Mouse (Mus musculus) liver, embryonic 16.5 days (tissue): Measurements from ENCODE around the gene Aldh1a2. TPM values are rescaled to one million over a fixed set of nuclear protein-coding genes. Genes with fewer than 3 reads are reported as not detected.

Source experiments
- ATAC-seq: fragments of 200-750 bp; cut with Nextera tagmentation; 2 replicates; pipeline ENCODE4 v1.8.0; 2017; ENCODE audit warnings: low read depth, mild to moderate bottlenecking, moderate number of reproducible peaks, moderate library complexity
- H3K27ac ChIP-seq: fragments of 300-500 bp; sonication (generic); 2 replicates; pipeline ENCODE4 v1.5.1; 2014; ENCODE audit warnings: mild to moderate bottlenecking, low read length
- H3K27me3 ChIP-seq: fragments of 300-500 bp; sonication (generic); 2 replicates; pipeline ENCODE4 v1.6.1; 2014; ENCODE audit warnings: low read depth, low read length, mixed read lengths; ENCODE audit not compliant: control insufficient read depth, insufficient read depth
- H3K36me3 ChIP-seq: fragments of 300-500 bp; sonication (generic); 2 replicates; pipeline ENCODE4 v1.6.1; 2014; ENCODE audit warnings: mild to moderate bottlenecking; ENCODE audit not compliant: control insufficient read depth, insufficient read depth
- H3K4me1 ChIP-seq: fragments of 300-500 bp; sonication (generic); 2 replicates; pipeline ENCODE4 v1.6.1; 2014; ENCODE audit warnings: low read depth, low read length, mixed read lengths; ENCODE audit not compliant: control insufficient read depth
- H3K4me2 ChIP-seq: fragments of 300-500 bp; sonication (generic); 2 replicates; pipeline ENCODE4 v1.6.1; 2014; ENCODE audit warnings: low read depth, low read length, mixed read lengths
- H3K4me3 ChIP-seq: fragments of 300-500 bp; sonication (generic); 2 replicates; pipeline ENCODE4 v1.5.1; 2014; ENCODE audit warnings: low read depth, mild to moderate bottlenecking, low read length
- H3K9ac ChIP-seq: fragments of 300-500 bp; sonication (generic); 2 replicates; pipeline ENCODE4 v1.6.1; 2014; ENCODE audit warnings: low read depth, low read length
- H3K9me3 ChIP-seq: fragments of 300-500 bp; sonication (generic); replicated peaks from 2 replicates; pipeline ENCODE4 v1.6.1; 2016; ENCODE audit warnings: low read length; ENCODE audit not compliant: control insufficient read depth
- WGBS: fragments of 180-500 bp; shearing (Covaris S2); extraction: QIAGEN DNeasy Blood & Tissue Kit; methylation state at CpG from one replicate; pipeline ENCODE4 v1.1.7; 2014; ENCODE audit not compliant: insufficient replicate concordance; 5-methylcytosine and 5-hydroxymethylcytosine counted together
- polyA plus RNA-seq: library from polyadenylated mRNA; unstranded; fragments of >200 nt; fragmentation: Nextera tagmentation; extraction: Ambion mirVana; gene quantifications from 2 replicates; pipeline ENCODE4 v1.2.1, GENCODE M21; 2015

Gene Aldh1a2
- polyA plus RNA-seq, 1 experiment from 2014 or later, result 1.6 TPM

GRCm38 (mm10) chr9:71179276-71179896 lies 36.2 kb upstream of the Aldh1a2 start:
- ATAC-seq, result peak; percentile 78
- Histone ChIP-seq H3K36me3 (no peaks in the 10 kb centered on the region), H3K4me3 (no peak overlapping the region), H3K27me3 (no peaks in the 10 kb centered on the region), H3K9me3 (no peaks in the 10 kb centered on the region), H3K4me2 (peak overlapping the region; percentile 18), H3K27ac (peak overlapping the region; percentile 16), H3K9ac (no peak overlapping the region), H3K4me1 (peaks cover 32% of the 10 kb centered on the region)
- WGBS, result 17% methylated on average over 6 of the region's 6 CpGs

- Histone ChIP-seq H3K9me3 (no peaks in the 10 kb centered on the region), H3K4me2 (peak overlapping the region; percentile 18; the same call in 1 of the 2 replicates), H3K27me3 (no peaks in the 10 kb centered on the region), H3K9ac (no peak overlapping the region), H3K27ac (peak overlapping the region; percentile 22; the same call in 1 of the 2 replicates), H3K36me3 (no peaks in the 10 kb centered on the region), H3K4me1 (peaks cover 28% of the 10 kb centered on the region), H3K4me3 (no peak overlapping the region)
- ATAC-seq, result no peak
- 54% methylated on average over 8 of the region's 8 CpGs for WGBS
Measured at GRCm38 (mm10) chr9:71179964-71180700, 35.5 kb upstream of the Aldh1a2 start.

GRCm38 (mm10) chr9:71185285-71185684 lies 30.3 kb upstream of the Aldh1a2 start:
- Histone ChIP-seq H3K27me3 (no peaks in the 10 kb centered on the region), H3K4me2 (no peak overlapping the region), H3K4me3 (no peak overlapping the region), H3K9ac (no peak overlapping the region), H3K27ac (no peak overlapping the region), H3K36me3 (no peaks in the 10 kb centered on the region), H3K4me1 (peaks cover 25% of the 10 kb centered on the region), H3K9me3 (no peaks in the 10 kb centered on the region)
- no peak for ATAC-seq

- H3K9me3 ChIP-seq, result no peaks in the 10 kb centered on the region
- WGBS, result 63% methylated on average over 2 of the region's 2 CpGs
- no peaks in the 10 kb centered on the region for H3K36me3 ChIP-seq
- no peaks in the 10 kb centered on the region for H3K27me3 ChIP-seq
- H3K27ac ChIP-seq, result 0 out of 2 replicates have a peak overlapping the region, but pooled peaks have one; percentile 23
- peak; percentile 59 for ATAC-seq
- no peak overlapping the region for H3K4me3 ChIP-seq
- peak overlapping the region; percentile 7; the same call in 1 of the 2 replicates for H3K4me2 ChIP-seq
- H3K9ac ChIP-seq, result no peak overlapping the region
- peaks cover 25% of the 10 kb centered on the region for H3K4me1 ChIP-seq
Measured at GRCm38 (mm10) chr9:71185823-71186222, 29.8 kb upstream of the Aldh1a2 start.

- no peak overlapping the region for H3K27ac ChIP-seq
- H3K9ac ChIP-seq, result no peak overlapping the region
- H3K4me2 ChIP-seq, result no peak overlapping the region
- H3K9me3 ChIP-seq, result no peaks in the 10 kb centered on the region
- H3K27me3 ChIP-seq, result no peaks in the 10 kb centered on the region
- no peaks in the 10 kb centered on the region for H3K36me3 ChIP-seq
- ATAC-seq, result no peak
- H3K4me3 ChIP-seq, result no peak overlapping the region
- WGBS, result 28% methylated on average over 7 of the region's 7 CpGs
- H3K4me1 ChIP-seq, result peaks cover 25% of the 10 kb centered on the region
Measured at GRCm38 (mm10) chr9:71187396-71187795, 28.2 kb upstream of the Aldh1a2 start.

- Histone ChIP-seq H3K4me2 (peak overlapping the region; percentile 62), H3K4me1 (peaks cover 25% of the 10 kb centered on the region), H3K9ac (peak overlapping the region; percentile 44), H3K9me3 (no peaks in the 10 kb centered on the region), H3K4me3 (peak overlapping the region; percentile 34), H3K27ac (peak overlapping the region; percentile 39; the same call in 1 of the 2 replicates), H3K36me3 (no peaks in the 10 kb centered on the region), H3K27me3 (no peaks in the 10 kb centered on the region)
- 2% methylated on average over 12 of the region's 12 CpGs for WGBS
- ATAC-seq, result peak; percentile 91
Measured at GRCm38 (mm10) chr9:71188647-71189415, 26.8 kb upstream of the Aldh1a2 start.

GRCm38 (mm10) chr9:71198826-71199225 lies 16.8 kb upstream of the Aldh1a2 start:
- Histone ChIP-seq H3K9me3 (no peaks in the 10 kb centered on the region), H3K36me3 (no peaks in the 10 kb centered on the region), H3K4me2 (no peak overlapping the region), H3K4me3 (no peak overlapping the region), H3K4me1 (no peaks in the 10 kb centered on the region), H3K27me3 (no peaks in the 10 kb centered on the region), H3K27ac (no peak overlapping the region), H3K9ac (no peak overlapping the region)
- no peak for ATAC-seq
- WGBS, result 39% methylated on average over 5 of the region's 5 CpGs

GRCm38 (mm10) chr9:71202265-71202664 lies 13.3 kb upstream of the Aldh1a2 start:
- no peak overlapping the region for H3K4me2 ChIP-seq
- H3K36me3 ChIP-seq, result no peaks in the 10 kb centered on the region
- H3K9ac ChIP-seq, result no peak overlapping the region
- no peak overlapping the region for H3K27ac ChIP-seq
- no peaks in the 10 kb centered on the region for H3K9me3 ChIP-seq
- no peaks in the 10 kb centered on the region for H3K4me1 ChIP-seq
- no peak overlapping the region for H3K4me3 ChIP-seq
- WGBS, result 53% methylated on average over 4 of the region's 4 CpGs
- H3K27me3 ChIP-seq, result no peaks in the 10 kb centered on the region
- ATAC-seq, result no peak
